Mouse (Mus musculus) kidney, postnatal 0 days (tissue): Measurements from ENCODE around the gene Meis1. TPM values are rescaled to one million over a fixed set of nuclear protein-coding genes. Genes with fewer than 3 reads are reported as not detected.

ENCODE experiments used
- ATAC-seq: fragments of 200-750 bp; cut with Nextera tagmentation; replicated peaks from 2 replicates; pipeline ENCODE4 v1.8.0; 2017; ENCODE audit warnings: low read depth, moderate number of reproducible peaks, moderate TSS enrichment, moderate library complexity; ENCODE audit not compliant: low FRiP score
- DNase-seq: peaks from one replicate; pipeline ENCODE4 v3.0.0-alpha.2; 2016; ENCODE audit warnings: low spot score
- H3K27ac ChIP-seq: fragments of 300-500 bp; sonication (generic); 2 replicates; pipeline ENCODE4 v1.5.1; 2014; ENCODE audit warnings: mild to moderate bottlenecking
- H3K27me3 ChIP-seq: fragments of 300-500 bp; sonication (generic); 2 replicates; pipeline ENCODE4 v1.6.1; 2014; ENCODE audit warnings: low read length, mixed read lengths; ENCODE audit not compliant: insufficient read depth
- H3K36me3 ChIP-seq: fragments of 300-500 bp; sonication (generic); 2 replicates; pipeline ENCODE4 v1.6.1; 2014; ENCODE audit warnings: low read length, mixed read lengths; ENCODE audit not compliant: insufficient read depth
- H3K4me1 ChIP-seq: fragments of 300-500 bp; sonication (generic); replicated peaks from 2 replicates; pipeline ENCODE4 v1.6.1; 2014; ENCODE audit warnings: antibody characterized with exemption, low read length, mixed read lengths; ENCODE audit not compliant: insufficient read depth
- H3K4me2 ChIP-seq: fragments of 300-500 bp; sonication (generic); 2 replicates; pipeline ENCODE4 v1.6.1; 2014; ENCODE audit warnings: mild to moderate bottlenecking, low read length, moderate library complexity, mixed read lengths
- H3K4me3 ChIP-seq: fragments of 300-500 bp; sonication (generic); replicated peaks from 2 replicates; pipeline ENCODE4 v1.5.1; 2014; ENCODE audit warnings: low read depth, low read length
- H3K9ac ChIP-seq: fragments of 300-500 bp; sonication (generic); 2 replicates; pipeline ENCODE4 v1.6.1; 2014; ENCODE audit warnings: low read depth, low read length
- H3K9me3 ChIP-seq: fragments of 300-500 bp; sonication (generic); replicated peaks from 2 replicates; pipeline ENCODE4 v1.6.1; 2016; ENCODE audit warnings: low read length, inconsistent platforms, mixed read lengths
- CTCF ChIP-seq: IDR thresholded peaks from 2 replicates; pipeline ENCODE4 v1.5.1; 2016; ENCODE audit warnings: antibody characterized with exemption, low read depth, mild to moderate bottlenecking, moderate library complexity
- WGBS: fragments of 180-500 bp; shearing (Covaris S2); extraction: QIAGEN DNeasy Blood & Tissue Kit; methylation state at CpG from one replicate; pipeline ENCODE4 v1.1.7; 2014; 5-methylcytosine and 5-hydroxymethylcytosine counted together
- polyA plus RNA-seq: library from polyadenylated mRNA; unstranded; fragments of >200 nt; fragmentation: Nextera tagmentation; extraction: Ambion mirVana; gene quantifications from 2 replicates; pipeline ENCODE4 v1.2.1, GENCODE M21; 2015

Meis1 gene
- polyA plus RNA-seq, 1 experiment from 2014 or later = 59.0 TPM

DNA sequence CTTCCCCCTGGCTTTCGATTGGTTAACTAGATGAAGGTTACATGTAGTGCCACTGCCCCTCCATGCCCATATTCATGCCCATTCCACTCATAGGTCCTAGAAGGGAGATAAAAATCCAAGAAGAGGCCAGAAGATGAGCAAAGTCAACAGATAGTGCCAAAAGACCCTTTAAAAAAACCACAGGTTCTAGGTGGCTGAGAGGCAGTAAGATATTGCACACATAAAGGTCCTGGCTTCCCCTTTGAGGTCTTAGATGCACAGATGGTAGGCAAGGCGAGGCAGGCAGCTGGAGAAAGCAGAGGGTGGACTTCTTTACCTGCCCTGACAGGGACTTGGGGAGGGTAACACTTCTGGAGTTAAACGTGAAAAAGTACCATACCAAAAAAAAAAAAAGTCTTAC lies 134.8 kb downstream of the Meis1 start:
- no peak for ATAC-seq

DNA sequence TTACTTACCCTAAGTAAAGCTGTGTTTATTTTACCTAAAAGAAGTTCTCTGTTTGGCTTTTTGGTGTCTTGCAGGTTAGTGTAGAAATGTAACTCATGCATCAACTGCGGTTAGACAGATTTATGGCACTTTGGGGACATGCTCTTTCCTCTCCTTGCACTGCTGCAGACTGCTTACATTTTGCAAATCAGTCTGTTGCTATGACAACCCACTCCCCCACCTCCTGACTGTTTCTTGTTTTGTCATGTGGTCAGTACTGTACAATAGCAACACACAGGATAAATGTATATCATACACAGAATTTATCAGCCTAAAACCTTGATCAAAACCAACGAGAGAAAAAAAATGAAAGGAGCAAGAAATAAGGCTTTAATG lies 135.3 kb downstream of the Meis1 start:
- H3K9ac ChIP-seq = no peak overlapping the region
- no peaks in the 10 kb centered on the region for H3K27me3 ChIP-seq
- no peaks in the 10 kb centered on the region for H3K36me3 ChIP-seq
- no peak overlapping the region for H3K4me3 ChIP-seq
- peak; percentile 72 for ATAC-seq
- peaks cover 11% of the 10 kb centered on the region; the same call in 1 of the 2 replicates for H3K4me1 ChIP-seq
- H3K9me3 ChIP-seq = no peaks in the 10 kb centered on the region
- TF ChIP-seq CTCF = no peak
- peak; percentile 83 for DNase-seq
- WGBS = 14% methylated on average over 2 of the region's 2 CpGs
- no peak overlapping the region for H3K4me2 ChIP-seq
- H3K27ac ChIP-seq = no peak overlapping the region

More for the DNA sequence above, 134.8 kb downstream of the Meis1 start:
- Histone ChIP-seq H3K27ac (no peak overlapping the region), H3K4me3 (no peak overlapping the region), H3K4me1 (peaks cover 12% of the 10 kb centered on the region; the same call in 1 of the 2 replicates), H3K27me3 (no peaks in the 10 kb centered on the region), H3K9me3 (no peaks in the 10 kb centered on the region), H3K36me3 (no peaks in the 10 kb centered on the region), H3K4me2 (no peak overlapping the region), H3K9ac (no peak overlapping the region)
- WGBS = 50% methylated on average over 3 of the region's 3 CpGs
- DNase-seq = no peak
- TF ChIP-seq CTCF = no peak

DNA sequence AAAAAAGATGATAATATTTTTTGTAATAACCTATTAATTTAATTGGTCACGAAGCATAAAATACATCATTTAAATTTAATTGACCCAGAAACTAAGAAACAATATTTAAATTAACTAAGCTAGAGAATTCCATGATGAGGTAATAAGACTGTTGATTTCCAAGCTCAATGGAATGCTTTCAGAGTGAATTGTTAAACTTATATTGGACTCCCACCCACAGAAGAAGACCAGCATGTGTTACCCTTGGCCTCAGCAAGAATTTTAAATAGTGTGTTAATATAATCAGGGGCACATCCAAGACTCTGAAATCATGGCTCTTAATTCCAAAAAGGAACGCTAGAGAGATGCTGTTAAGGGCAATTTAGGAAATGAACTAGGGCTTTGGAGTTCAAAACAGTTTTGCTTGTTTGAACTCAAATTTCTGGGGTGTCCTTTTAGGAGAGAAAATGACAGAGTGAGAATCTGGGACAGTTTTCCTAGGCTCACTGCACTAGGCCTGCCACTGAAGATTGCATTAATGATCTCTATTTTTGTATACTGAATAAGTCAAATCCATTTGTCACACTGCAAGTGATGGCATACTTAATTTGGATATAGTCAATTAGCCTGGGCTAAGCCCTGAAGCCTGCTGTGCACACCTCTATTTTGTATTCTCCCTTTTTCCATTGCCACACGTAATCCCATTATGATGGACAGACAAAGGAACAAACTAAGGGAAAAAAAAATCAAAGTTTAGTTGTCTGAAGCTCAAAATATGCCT lies 135.9 kb downstream of the Meis1 start:
- DNase-seq = no peak
- Histone ChIP-seq H3K27ac (no peak overlapping the region), H3K4me2 (no peak overlapping the region), H3K4me1 (peaks cover 11% of the 10 kb centered on the region; the same call in 1 of the 2 replicates), H3K27me3 (no peaks in the 10 kb centered on the region), H3K9ac (no peak overlapping the region), H3K36me3 (no peaks in the 10 kb centered on the region), H3K4me3 (no peak overlapping the region), H3K9me3 (no peaks in the 10 kb centered on the region)
- ATAC-seq = no peak
- TF ChIP-seq CTCF = no peak
- 57% methylated on average over 3 of the region's 3 CpGs for WGBS

DNA sequence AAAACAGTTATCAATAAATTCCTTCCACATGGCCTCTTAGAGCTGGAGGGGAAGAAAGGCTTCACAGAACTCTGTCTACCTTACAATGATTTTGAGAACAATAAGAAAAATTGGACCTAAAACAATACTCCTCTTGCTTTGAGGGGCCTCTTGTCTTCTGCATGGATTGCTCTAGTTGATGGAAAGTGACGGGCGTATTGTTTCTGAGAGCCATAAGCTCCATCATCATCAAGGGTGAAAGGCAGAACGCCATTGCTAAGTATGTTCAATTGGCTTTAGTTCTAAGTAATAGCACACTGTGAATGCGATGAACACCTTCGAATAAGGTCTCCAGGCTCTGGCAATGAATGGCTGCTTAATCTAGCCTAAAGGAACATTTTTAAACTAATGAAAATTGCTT lies 136.5 kb downstream of the Meis1 start:
- H3K9me3 ChIP-seq = no peaks in the 10 kb centered on the region
- peaks cover 11% of the 10 kb centered on the region; the same call in 1 of the 2 replicates for H3K4me1 ChIP-seq
- H3K36me3 ChIP-seq = no peaks in the 10 kb centered on the region
- ATAC-seq = no peak
- no peak overlapping the region for H3K27ac ChIP-seq
- no peak overlapping the region for H3K9ac ChIP-seq
- H3K27me3 ChIP-seq = no peaks in the 10 kb centered on the region
- no peak for TF ChIP-seq CTCF
- H3K4me3 ChIP-seq = no peak overlapping the region
- H3K4me2 ChIP-seq = no peak overlapping the region
- no peak for DNase-seq
- WGBS = 90% methylated on average over 5 of the region's 5 CpGs

DNA sequence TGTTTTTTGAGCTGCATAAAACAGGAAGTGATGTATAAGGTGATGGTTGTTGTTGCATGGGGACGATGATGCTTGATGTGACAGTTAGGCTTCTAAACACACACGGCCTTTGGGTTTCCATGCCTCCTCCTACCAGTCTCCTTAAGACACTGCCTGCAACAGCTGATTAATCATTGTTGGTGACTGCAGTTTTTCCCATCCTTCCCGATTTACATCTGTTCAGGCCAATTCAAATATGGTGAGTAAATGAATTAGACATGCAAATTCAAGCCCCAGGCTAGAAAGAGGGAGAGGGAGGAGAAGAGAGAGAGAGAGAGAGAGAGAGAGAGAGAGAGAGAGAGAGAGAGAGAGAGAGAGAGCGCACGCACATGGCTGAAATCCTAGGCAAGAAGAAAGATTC lies 138.0 kb downstream of the Meis1 start:
- DNase-seq = no peak
- WGBS = 49% methylated on average over 5 of the region's 5 CpGs
- Histone ChIP-seq H3K4me3 (no peak overlapping the region), H3K9me3 (no peaks in the 10 kb centered on the region), H3K9ac (no peak overlapping the region), H3K4me2 (no peak overlapping the region), H3K36me3 (no peaks in the 10 kb centered on the region), H3K27ac (no peak overlapping the region), H3K4me1 (peaks cover 9% of the 10 kb centered on the region; the same call in 1 of the 2 replicates), H3K27me3 (no peaks in the 10 kb centered on the region; the same call in 1 of the 2 replicates)
- no peak for TF ChIP-seq CTCF
- ATAC-seq = no peak

DNA sequence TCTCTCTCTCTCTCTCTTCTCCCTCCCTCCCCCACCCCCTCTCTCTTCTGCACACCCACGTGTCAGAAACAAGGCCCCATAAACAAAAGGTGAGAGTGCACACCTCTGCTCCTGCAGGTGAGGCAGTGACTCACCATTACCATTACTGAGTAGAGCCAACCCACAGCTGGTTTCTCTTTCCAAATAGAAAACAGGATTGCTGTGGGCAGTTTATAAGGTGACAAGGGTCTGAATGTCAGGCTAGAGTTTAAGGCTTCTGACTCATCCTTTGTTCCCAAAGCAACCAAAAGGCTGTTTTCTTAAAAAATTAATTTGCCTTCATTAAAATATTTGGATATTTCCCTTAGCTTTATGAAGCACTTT lies 139.3 kb downstream of the Meis1 start:
- no peaks in the 10 kb centered on the region; the same call in 1 of the 2 replicates for H3K27me3 ChIP-seq
- WGBS = 0% methylated on average over 1 of the region's 1 CpGs
- no peak for DNase-seq
- TF ChIP-seq CTCF = no peak
- no peak for ATAC-seq
- peak overlapping the region; percentile 62; the same call in 1 of the 2 replicates for H3K4me2 ChIP-seq
- no peak overlapping the region for H3K9ac ChIP-seq
- H3K9me3 ChIP-seq = no peaks in the 10 kb centered on the region
- H3K4me3 ChIP-seq = no peak overlapping the region
- H3K27ac ChIP-seq = no peak overlapping the region
- no peaks in the 10 kb centered on the region; the same call in 1 of the 2 replicates for H3K4me1 ChIP-seq
- H3K36me3 ChIP-seq = no peaks in the 10 kb centered on the region
